8 mouse cellular contexts compared by ENCODE assay signal in the genomic region with DNA sequence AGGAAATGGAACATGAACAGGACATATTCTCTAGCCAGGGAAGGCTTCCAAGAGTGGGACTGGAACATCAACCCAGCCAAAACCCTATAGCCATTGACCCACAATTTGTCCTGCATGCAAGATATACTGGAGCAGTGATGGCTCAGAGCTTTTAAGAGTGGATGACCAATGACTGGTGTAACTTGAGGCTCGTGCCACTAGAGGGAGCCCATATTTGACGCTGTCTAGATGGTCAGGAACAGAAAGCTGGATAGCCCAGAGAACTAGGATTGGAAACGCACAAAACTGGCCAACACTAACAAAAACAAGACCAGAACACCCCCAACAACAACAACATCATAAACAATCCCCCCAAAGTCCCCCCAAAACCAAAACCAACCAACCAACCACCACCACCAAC.
DNase-seq lines count a peak whose midpoint lies in the region; ATAC-seq lines count a peak whose summit lies in the region.

No protein-coding gene starts in this region.

- no peak overlapping the region for H3K9ac ChIP-seq in hindbrain, embryonic 11.5 days (ENCODE audit: low read depth, low read length)
- no peak overlapping the region for H3K9ac ChIP-seq in hindbrain, embryonic 13.5 days

- H3K4me3 ChIP-seq in hindbrain, embryonic 11.5 days (ENCODE audit: low read depth, low read length): no peak overlapping the region
- H3K4me3 ChIP-seq in hindbrain, embryonic 13.5 days: no peak overlapping the region

- no peaks in the 10 kb centered on the region for H3K9me3 ChIP-seq in hindbrain, embryonic 11.5 days (ENCODE audit: control insufficient read depth, low read length)
- no peaks in the 10 kb centered on the region for H3K9me3 ChIP-seq in hindbrain, embryonic 13.5 days

- DNase-seq in hindbrain, embryonic 11.5 days (ENCODE audit: low spot score): peak; percentile 70
- peak; percentile 19 for DNase-seq in urinary bladder, postnatal 25 days (ENCODE audit: low spot score)
- no peak for DNase-seq in urinary bladder, adult 2 months (ENCODE audit: low spot score)
- DNase-seq in cerebellum, postnatal 25 days: peak; percentile 29 to 53
- peak; percentile 26 for DNase-seq in kidney, postnatal 14 days
- no peak for DNase-seq in thymus, adult 18-20 months

- no peak overlapping the region for H3K27ac ChIP-seq in hindbrain, embryonic 11.5 days (ENCODE audit: low read depth, low read length)
- H3K27ac ChIP-seq in hindbrain, embryonic 13.5 days: no peak overlapping the region

- H3K4me1 ChIP-seq in hindbrain, embryonic 11.5 days (replicated peaks; ENCODE audit: control insufficient read depth, insufficient read depth, low read length): no peaks in the 10 kb centered on the region
- no peaks in the 10 kb centered on the region for H3K4me1 ChIP-seq in hindbrain, embryonic 13.5 days (replicated peaks)

- H3K27me3 ChIP-seq in hindbrain, embryonic 11.5 days (ENCODE audit: control insufficient read depth, insufficient read depth, low read length): no peaks in the 10 kb centered on the region
- no peaks in the 10 kb centered on the region for H3K27me3 ChIP-seq in hindbrain, embryonic 13.5 days

- H3K4me2 ChIP-seq in hindbrain, embryonic 11.5 days (replicated peaks; ENCODE audit: low read depth, low read length): no peak overlapping the region
- H3K4me2 ChIP-seq in hindbrain, embryonic 13.5 days: no peak overlapping the region

- peak; percentile 71 for ATAC-seq in hindbrain, embryonic 11.5 days (ENCODE audit: low FRiP score)
- ATAC-seq in hindbrain, embryonic 13.5 days (ENCODE audit: low FRiP score): no peak
- no peak for ATAC-seq in erythroblast, adult 5-6 weeks (replicated peaks; ENCODE audit: low FRiP score, poor library complexity, severe bottlenecking)

- 14% methylated on average over 3 of the region's 3 CpGs for WGBS in hindbrain, embryonic 11.5 days
- WGBS in hindbrain, embryonic 13.5 days: 11% methylated on average over 3 of the region's 3 CpGs

- no peaks in the 10 kb centered on the region for H3K36me3 ChIP-seq in hindbrain, embryonic 11.5 days (ENCODE audit: control insufficient read depth, insufficient read depth, low read length)
- no peaks in the 10 kb centered on the region for H3K36me3 ChIP-seq in hindbrain, embryonic 13.5 days

Comparison
In these comparisons a context has a peak if more than half of its experiments do, and no peak if none do; other contexts are left out.
1. DNase-seq: peak in hindbrain, embryonic 11.5 days (single experiment), urinary bladder, postnatal 25 days (single experiment), cerebellum, postnatal 25 days (2 of 2) and kidney, postnatal 14 days (single experiment); none in urinary bladder, adult 2 months (single experiment) and thymus, adult 18-20 months (0 of 2).